Mouse (Mus musculus) liver, embryonic 11.5 days (tissue): ENCODE results near the gene Tlr9. TPM values are rescaled to one million over a fixed set of nuclear protein-coding genes. Genes with fewer than 3 reads are reported as not detected.

Experiments
- ATAC-seq: fragments of 200-750 bp; cut with Nextera tagmentation; replicated peaks from 2 replicates; pipeline ENCODE4 v1.8.0; 2017; ENCODE audit warnings: moderate number of reproducible peaks, mild to moderate bottlenecking, moderate TSS enrichment, moderate library complexity; ENCODE audit not compliant: low FRiP score
- DNase-seq: peaks from one replicate; pipeline ENCODE4 v3.0.0-alpha.2; 2017; ENCODE audit warnings: low spot score
- H3K27ac ChIP-seq: fragments of 300-500 bp; sonication (generic); 2 replicates; pipeline ENCODE4 v1.5.1; 2014; ENCODE audit warnings: mild to moderate bottlenecking, low read depth, low read length, control low read depth
- H3K27me3 ChIP-seq: fragments of 300-500 bp; sonication (generic); replicated peaks from 2 replicates; pipeline ENCODE4 v1.6.1; 2014; ENCODE audit warnings: low read length, mixed read lengths; ENCODE audit not compliant: control insufficient read depth, insufficient read depth
- H3K36me3 ChIP-seq: fragments of 300-500 bp; sonication (generic); 2 replicates; pipeline ENCODE4 v1.6.1; 2014; ENCODE audit warnings: mild to moderate bottlenecking, low read length, moderate library complexity, mixed read lengths; ENCODE audit not compliant: control insufficient read depth, insufficient read depth
- H3K4me1 ChIP-seq: fragments of 300-500 bp; sonication (generic); replicated peaks from 2 replicates; pipeline ENCODE4 v1.6.1; 2014; ENCODE audit warnings: low read length, mixed read lengths; ENCODE audit not compliant: control insufficient read depth, insufficient read depth
- H3K4me2 ChIP-seq: fragments of 300-500 bp; sonication (generic); 2 replicates; pipeline ENCODE4 v1.6.1; 2014; ENCODE audit warnings: mild to moderate bottlenecking, control low read depth, moderate library complexity
- H3K4me3 ChIP-seq: fragments of 300-500 bp; sonication (generic); 2 replicates; pipeline ENCODE4 v1.5.1; 2014; ENCODE audit warnings: low read depth, low read length, control low read depth
- H3K9ac ChIP-seq: fragments of 300-500 bp; sonication (generic); 2 replicates; pipeline ENCODE4 v1.6.1; 2014; ENCODE audit warnings: low read depth, low read length, control low read depth
- H3K9me3 ChIP-seq: fragments of 300-500 bp; sonication (generic); 2 replicates; pipeline ENCODE4 v1.6.1; 2016; ENCODE audit warnings: low read length, inconsistent platforms, mixed read lengths; ENCODE audit not compliant: control insufficient read depth
- WGBS: fragments of 180-500 bp; shearing (Covaris S2); extraction: QIAGEN DNeasy Blood & Tissue Kit; methylation state at CpG from one replicate; pipeline ENCODE4 v1.1.7; 2014; 5-methylcytosine and 5-hydroxymethylcytosine counted together
- microRNA counts: library from miRNA; unstranded; fragments of <30 nt; microRNA quantifications from one replicate; lab custom pipeline; 2015
- microRNA-seq: library from miRNA; unstranded; fragments of <30 nt; microRNA quantifications from one replicate; pipeline ENCODE4, GENCODE M21; 2017; ENCODE audit warnings: borderline number of aligned reads
- polyA plus RNA-seq: library from polyadenylated mRNA; unstranded; fragments of >200 nt; fragmentation: Nextera tagmentation; extraction: Ambion mirVana; gene quantifications from 2 replicates; pipeline ENCODE4 v1.2.1, GENCODE M21; 2014

Tlr9 gene
- polyA plus RNA-seq, 1 experiment from 2014 or later: not detected

- Histone ChIP-seq H3K27me3 (no peaks in the 10 kb centered on the region), H3K9ac (no peak overlapping the region), H3K9me3 (no peaks in the 10 kb centered on the region), H3K4me3 (no peak overlapping the region), H3K27ac (no peak overlapping the region), H3K36me3 (no peaks in the 10 kb centered on the region), H3K4me1 (0 out of 2 replicates have a peak, but pooled peaks cover 9% of the 10 kb centered on the region), H3K4me2 (no peak overlapping the region)
- ATAC-seq: no peak
- DNase-seq: no peak
- 86% methylated on average over 1 of the region's 1 CpGs for WGBS
Observed at GRCm38 (mm10) chr9:106272288-106272687, 49.9 kb downstream of the Tlr9 start.

GRCm38 (mm10) chr9:106273276-106273675 lies 50.9 kb downstream of the Tlr9 start:
- Histone ChIP-seq H3K36me3 (no peaks in the 10 kb centered on the region), H3K9ac (no peak overlapping the region), H3K4me2 (no peak overlapping the region), H3K4me1 (0 out of 2 replicates have a peak, but pooled peaks cover 9% of the 10 kb centered on the region), H3K27me3 (no peaks in the 10 kb centered on the region), H3K9me3 (no peaks in the 10 kb centered on the region), H3K4me3 (no peak overlapping the region), H3K27ac (no peak overlapping the region)
- 82% methylated on average over 12 of the region's 12 CpGs for WGBS
- DNase-seq (no peak), ATAC-seq (no peak)

DNA sequence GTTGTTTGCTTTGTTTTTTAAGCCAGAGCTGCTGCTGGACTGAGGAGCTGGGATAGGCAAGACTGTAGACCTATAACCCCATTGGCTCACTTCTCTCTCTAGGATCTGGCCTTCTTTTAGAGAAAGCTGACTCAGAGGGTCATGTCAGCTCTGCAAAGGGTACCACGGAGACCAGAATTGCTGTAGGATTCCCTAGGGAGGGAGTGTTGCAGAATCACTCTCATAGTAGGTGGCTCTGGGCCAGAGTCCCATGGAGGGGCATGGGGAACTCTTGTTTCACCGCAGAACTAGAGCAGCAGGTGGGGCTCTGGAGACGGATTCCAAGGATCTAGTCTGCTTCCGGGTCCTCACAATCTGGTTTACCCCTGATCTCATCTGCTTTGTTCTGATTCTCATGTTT lies 51.4 kb downstream of the Tlr9 start:
- Histone ChIP-seq H3K9ac (no peak overlapping the region), H3K4me2 (no peak overlapping the region), H3K27me3 (no peaks in the 10 kb centered on the region), H3K9me3 (no peaks in the 10 kb centered on the region), H3K4me1 (0 out of 2 replicates have a peak, but pooled peaks cover 4% of the 10 kb centered on the region), H3K27ac (no peak overlapping the region), H3K36me3 (no peaks in the 10 kb centered on the region), H3K4me3 (no peak overlapping the region)
- 75% methylated on average over 4 of the region's 4 CpGs for WGBS
- ATAC-seq (no peak), DNase-seq (no peak)

DNA sequence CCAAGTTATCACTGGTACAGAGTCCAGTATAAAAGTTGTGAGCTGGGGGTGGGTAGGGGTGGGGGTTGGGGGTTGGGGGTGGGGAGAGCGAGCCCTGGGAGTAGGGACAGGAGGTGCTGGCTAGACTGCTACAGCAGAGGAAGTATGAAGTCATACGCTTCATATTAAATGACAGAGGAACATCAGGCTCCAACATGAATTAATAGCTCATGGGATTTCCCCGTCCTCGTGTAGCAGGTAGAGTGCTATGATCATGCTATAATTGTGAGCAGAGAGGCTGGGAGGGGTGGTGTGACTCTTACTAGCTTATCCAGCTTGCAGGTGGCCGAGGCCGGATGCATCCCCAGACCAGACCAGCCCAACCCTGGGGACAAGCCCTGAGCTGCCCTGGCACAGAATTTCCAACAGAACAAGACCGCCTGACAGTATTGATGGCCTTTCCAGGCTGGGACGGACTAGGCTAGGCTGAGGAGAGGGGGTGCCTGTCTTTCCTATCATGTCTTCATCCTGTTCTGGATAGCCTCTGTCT lies 52.3 kb downstream of the Tlr9 start:
- no peaks in the 10 kb centered on the region for H3K9me3 ChIP-seq
- H3K4me2 ChIP-seq: no peak overlapping the region
- no peak for ATAC-seq
- no peak overlapping the region for H3K9ac ChIP-seq
- 0 out of 2 replicates have a peak, but pooled peaks cover 3% of the 10 kb centered on the region for H3K4me1 ChIP-seq
- no peak overlapping the region for H3K27ac ChIP-seq
- H3K36me3 ChIP-seq: no peaks in the 10 kb centered on the region
- DNase-seq: no peak
- H3K4me3 ChIP-seq: no peak overlapping the region
- H3K27me3 ChIP-seq: no peaks in the 10 kb centered on the region
- 82% methylated on average over 8 of the region's 8 CpGs for WGBS

DNA sequence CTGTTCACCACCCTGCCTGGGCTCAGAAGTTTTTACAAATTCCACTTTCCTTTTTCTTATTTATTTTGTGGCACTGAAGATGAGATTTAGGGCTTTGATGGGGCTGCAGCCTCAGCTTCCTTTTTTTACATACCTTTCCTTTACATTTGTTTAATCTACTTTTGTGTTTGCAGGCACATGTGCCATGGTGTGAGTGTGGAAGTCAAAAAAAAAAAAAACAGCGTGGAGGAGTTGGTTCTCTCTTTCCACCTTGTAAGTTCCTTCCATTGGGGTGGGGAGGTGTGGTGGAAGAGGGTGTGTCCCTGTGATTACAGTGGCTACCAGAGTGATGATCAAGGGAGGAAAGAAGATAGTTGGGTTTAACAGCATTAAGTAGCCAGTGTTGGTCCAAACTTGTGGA lies 53.4 kb downstream of the Tlr9 start:
- no peaks in the 10 kb centered on the region for H3K36me3 ChIP-seq
- H3K4me2 ChIP-seq: no peak overlapping the region
- H3K9me3 ChIP-seq: no peaks in the 10 kb centered on the region
- ATAC-seq: no peak
- DNase-seq: no peak
- no peak overlapping the region for H3K27ac ChIP-seq
- no peak overlapping the region for H3K9ac ChIP-seq
- H3K4me3 ChIP-seq: no peak overlapping the region
- WGBS: 60% methylated on average over 1 of the region's 1 CpGs
- H3K4me1 ChIP-seq: no peaks in the 10 kb centered on the region
- H3K27me3 ChIP-seq: no peaks in the 10 kb centered on the region

MicroRNAs within 50 kb of the gene (microRNA counts, 519-probe panel; counts per million panel counts)
- microRNA mmu-let-7g (lab: Ali Mortazavi, UCI): 6,947 counts per million, percentile 86 among the panel's probes with 10 or more counts

Small RNA genes within 50 kb of the gene (microRNA-seq; reads per million reads assigned to microRNA genes)
- gene Mirlet7g: 25,374 reads per million, percentile 98 among the genes with 10 or more reads in this experiment

Other genes starting within 250 kb of the Tlr9 start
- gene Col6a4, start 125.8 kb upstream of the Tlr9 start, polyA plus RNA-seq: not detected in 2 replicates
- gene Glyctk, start 64.5 kb upstream of the Tlr9 start, polyA plus RNA-seq: 12.4 and 15.7 TPM in 2 replicates
- gene Wdr82, start 51.7 kb upstream of the Tlr9 start, polyA plus RNA-seq: 18.8 TPM in 2 replicates
- gene Ppm1m, start 22.9 kb upstream of the Tlr9 start, polyA plus RNA-seq: 25.3 and 26.9 TPM in 2 replicates
- gene Twf2, start 19.5 kb upstream of the Tlr9 start, polyA plus RNA-seq: 58.4 and 61.1 TPM in 2 replicates
- gene Alas1, start 26.1 kb downstream of the Tlr9 start, polyA plus RNA-seq: 57.4 and 67.9 TPM in 2 replicates
- gene Poc1a, start 58.5 kb downstream of the Tlr9 start, polyA plus RNA-seq: 36.6 and 39.0 TPM in 2 replicates
- gene Dusp7, start 146.0 kb downstream of the Tlr9 start, polyA plus RNA-seq: 17.8 and 18.1 TPM in 2 replicates
- gene Rpl29, start 206.9 kb downstream of the Tlr9 start, polyA plus RNA-seq: 1,192 and 1,256 TPM in 2 replicates
- 51.1 and 52.3 TPM in 2 replicates for gene Acy1, start 215.7 kb downstream of the Tlr9 start, polyA plus RNA-seq
- gene Abhd14b, start 224.9 kb downstream of the Tlr9 start, polyA plus RNA-seq: 19.5 and 19.7 TPM in 2 replicates
- gene Abhd14a, start 225.1 kb downstream of the Tlr9 start, polyA plus RNA-seq: 53.6 and 54.0 TPM in 2 replicates
- gene Pcbp4, start 230.7 kb downstream of the Tlr9 start, polyA plus RNA-seq: 62.4 and 63.2 TPM in 2 replicates
- 0.11 TPM in 1 of 2 replicates, not detected in the other for gene Gpr62, start 243.3 kb downstream of the Tlr9 start, polyA plus RNA-seq